Mouse (Mus musculus): ENCODE measurements around the gene Mup17. TPM values are rescaled to one million over a fixed set of nuclear protein-coding genes. Genes with fewer than 3 reads are reported as not detected.
"Not testable (repeated sequence)": the region's sequence is repeated elsewhere in the genome, so short reads cannot be mapped to it uniquely, and the experiment has no call there.

Mup17 gene
- polyA plus RNA-seq (2012; rRNA removed) = 0.24 TPM in 1 of 2 replicates, not detected in the other

GRCm38 (mm10) chr4:61595771-61596170 is at the start of gene Mup17:
Mup17 (minus strand) TSS chr4:61595871.
- not testable (repeated sequence) for H3K4me1 ChIP-seq (replicated peaks; ENCODE audit: control insufficient read depth, insufficient read depth, low read length); H3K27ac ChIP-seq (ENCODE audit: control insufficient read depth, insufficient read depth, low read length); H3K27me3 ChIP-seq (ENCODE audit: control insufficient read depth, insufficient read depth, low read length); DNase-seq; H3K4me3 ChIP-seq (ENCODE audit: control insufficient read depth, insufficient read depth, low read length); H3K36me3 ChIP-seq (ENCODE audit: control insufficient read depth, insufficient read depth, low read length)
- WGBS = 86% methylated on average over 4 of the region's 4 CpGs

GRCm38 (mm10) chr4:61571561-61571960 is 24.1 kb downstream of the Mup17 start:
- WGBS = 85% methylated on average over 19 of the region's 19 CpGs
- not testable (repeated sequence) for H3K36me3 ChIP-seq (ENCODE audit: control insufficient read depth, insufficient read depth, low read length); H3K27me3 ChIP-seq (ENCODE audit: control insufficient read depth, insufficient read depth, low read length); DNase-seq; H3K27ac ChIP-seq (ENCODE audit: control insufficient read depth, insufficient read depth, low read length); H3K4me1 ChIP-seq (replicated peaks; ENCODE audit: control insufficient read depth, insufficient read depth, low read length); H3K4me3 ChIP-seq (ENCODE audit: control insufficient read depth, insufficient read depth, low read length)

- H3K4me1 ChIP-seq (replicated peaks; ENCODE audit: control insufficient read depth, insufficient read depth, low read length); H3K27ac ChIP-seq (ENCODE audit: control insufficient read depth, insufficient read depth, low read length); DNase-seq; H3K36me3 ChIP-seq (ENCODE audit: control insufficient read depth, insufficient read depth, low read length); H3K27me3 ChIP-seq (ENCODE audit: control insufficient read depth, insufficient read depth, low read length); H3K4me3 ChIP-seq (ENCODE audit: control insufficient read depth, insufficient read depth, low read length): not testable (repeated sequence)
- WGBS = 41% methylated on average over 2 of the region's 2 CpGs
Observed at GRCm38 (mm10) chr4:61555887-61556286, 39.8 kb downstream of the Mup17 start.

Other genes with a start within 250 kb of the Mup17 start
- not detected in 2 replicates for gene Mup15, start 156.1 kb downstream of the Mup17 start, polyA plus RNA-seq (2012; rRNA removed)
- not detected in 2 replicates for gene Mup16, start 76.3 kb downstream of the Mup17 start, polyA plus RNA-seq (2012; rRNA removed)
- gene Mup18, start 78.3 kb upstream of the Mup17 start, polyA plus RNA-seq (2012; rRNA removed) = not detected in 2 replicates
- 0.22 TPM in 1 of 2 replicates, not detected in the other for gene Mup19, start 186.4 kb upstream of the Mup17 start, polyA plus RNA-seq (2012; rRNA removed)
- not detected in 2 replicates for gene Mup5, start 239.4 kb upstream of the Mup17 start, polyA plus RNA-seq (2012; rRNA removed)